Mouse (Mus musculus) E14TG2a.4 (cell line): ENCODE results near the gene Rem1.
A peak's percentile ranks its signal among the peaks of the same experiment; 100 is the strongest.

Source experiments
- CTCF ChIP-seq: conservative IDR thresholded peaks from 2 replicates; pipeline ENCODE4 v1.5.1; 2014; ENCODE audit warnings: low read length
- NANOG ChIP-seq: IDR thresholded peaks from 2 replicates; pipeline ENCODE4 v1.6.1; 2014; ENCODE audit warnings: borderline replicate concordance, low read length, mixed read lengths
- POU5F1 ChIP-seq: IDR thresholded peaks from 2 replicates; pipeline ENCODE4 v1.6.1; 2014; ENCODE audit warnings: low read length, borderline replicate concordance

- TF ChIP-seq CTCF = peak; percentile 74
- TF ChIP-seq POU5F1 = no peak
- no peak for TF ChIP-seq NANOG
Measured at GRCm38 (mm10) chr2:152601275-152601960, 25.3 kb upstream of the Rem1 start.
